Mouse (Mus musculus): ENCODE results near the gene Rbl1. TPM values are rescaled to one million over a fixed set of nuclear protein-coding genes. Genes with fewer than 3 reads are reported as not detected.

The Rbl1 gene
- polyA plus RNA-seq, 2 experiments, result 14.4 to 19.8 TPM

DNA sequence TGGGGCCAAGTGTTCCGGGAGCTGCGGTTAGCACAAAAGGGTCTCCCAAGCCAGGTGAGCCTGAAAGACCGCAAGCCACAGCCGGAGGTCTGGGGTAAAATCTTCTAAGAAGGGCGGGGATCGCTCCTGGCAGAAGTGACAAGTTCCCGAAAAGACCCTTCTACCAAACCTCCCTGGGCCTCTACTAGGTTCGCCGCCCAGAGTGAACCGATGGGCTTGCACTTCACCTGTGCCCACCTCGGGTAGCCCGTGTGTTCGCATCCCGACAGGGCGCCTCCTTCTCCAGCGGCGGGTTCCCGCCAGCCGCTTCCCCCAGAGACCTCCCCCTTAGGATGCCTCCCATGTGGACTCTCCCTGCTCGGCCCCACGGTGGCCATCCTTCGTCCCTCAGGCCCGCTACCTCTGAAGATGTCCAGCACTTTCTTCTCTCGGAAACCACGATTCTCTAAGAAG, 69.8 kb downstream of the Rbl1 start:
- Histone ChIP-seq H3K27ac (peak overlapping the region; percentile 78), H3K36me3 (replicated peaks; ENCODE audit: control insufficient read depth, insufficient read depth, low read depth) (no peaks in the 10 kb centered on the region), H3K4me3 (ENCODE audit: insufficient read depth in 1 of 2, low read depth in 2 of 2, low read length in 2 of 2) (peak overlapping the region; percentile 75 to 89), H3K9ac (replicated peaks) (peak overlapping the region; percentile 91), H3K4me1 (replicated peaks; ENCODE audit: control insufficient read depth in 2 of 2, insufficient read depth in 2 of 2, low read length in 1 of 2) (peaks cover 10 to 39% of the 10 kb centered on the region in 2 experiments), H3K27me3 (ENCODE audit: control insufficient read depth, insufficient read depth, low read length) (no peaks in the 10 kb centered on the region), H3K4me2 (ENCODE audit: low read depth) (peak overlapping the region; percentile 94), H3K9me3 (ENCODE audit: control insufficient read depth, low read length) (no peaks in the 10 kb centered on the region)
- ATAC-seq (ENCODE audit: insufficient read depth) (peak; percentile 64), DNase-seq (ENCODE audit: low read depth in 3 of 3, low spot score in 3 of 3) (peak in 1 of 3 experiments; percentile 20)
- TF ChIP-seq CTCF (IDR thresholded peaks at IDR 0.05; ENCODE audit: low read depth), result no peak
- TF ChIP-seq EP300 (IDR thresholded peaks at IDR 0.05; ENCODE audit: low read depth), result no peak
- under 1% methylated on average over 25 of the region's 25 CpGs for WGBS (ENCODE audit: insufficient replicate concordance)

DNA sequence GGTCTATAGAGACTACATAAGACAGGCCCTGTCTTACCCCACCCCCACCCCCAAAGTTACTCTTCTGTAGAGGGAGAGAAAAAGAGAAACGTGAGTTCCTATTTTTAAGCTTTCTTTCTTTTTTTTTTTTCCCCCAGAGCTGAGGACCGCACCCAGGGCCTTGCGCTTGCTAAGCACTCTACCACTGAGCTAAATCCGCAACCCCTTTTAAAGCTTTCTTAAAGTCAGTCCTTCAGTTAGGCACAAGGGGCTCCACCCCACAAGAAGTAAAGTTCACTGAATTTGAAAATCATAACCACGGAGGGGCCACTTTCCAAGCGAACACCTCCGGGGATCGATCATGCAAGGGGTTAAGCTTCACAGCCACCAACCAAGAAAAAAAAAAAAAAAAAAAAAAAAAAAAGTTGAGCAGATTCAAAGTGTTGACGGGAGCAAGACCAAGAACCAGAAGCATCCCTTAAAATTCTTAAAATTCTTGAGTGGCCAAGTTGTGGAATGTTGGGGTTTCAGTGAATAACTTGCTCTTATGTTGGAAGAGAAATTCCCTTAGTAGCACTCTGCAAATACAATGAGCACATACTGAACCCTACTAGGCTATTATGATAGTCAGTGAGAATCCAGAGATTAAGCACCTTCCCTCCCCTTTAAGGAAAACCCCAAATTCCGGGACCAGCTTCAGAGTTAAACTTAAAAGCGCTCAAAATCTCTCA, 70.4 kb downstream of the Rbl1 start:
- peak in 1 of 3 experiments; percentile 27 for DNase-seq (ENCODE audit: low read depth in 3 of 3, low spot score in 3 of 3)
- peaks cover 10 to 36% of the 10 kb centered on the region in 2 experiments for H3K4me1 ChIP-seq (replicated peaks; ENCODE audit: control insufficient read depth in 2 of 2, insufficient read depth in 2 of 2, low read length in 1 of 2)

GRCm38 (mm10) chr2:157132686-157133540, 71.4 kb downstream of the Rbl1 start:
- H3K9ac ChIP-seq (replicated peaks), result no peak overlapping the region
- H3K4me1 ChIP-seq (replicated peaks; ENCODE audit: control insufficient read depth in 2 of 2, insufficient read depth in 2 of 2, low read length in 1 of 2), result peaks cover 10 to 36% of the 10 kb centered on the region in 2 experiments
- H3K27ac ChIP-seq, result no peak overlapping the region
- no peaks in the 10 kb centered on the region for H3K27me3 ChIP-seq (ENCODE audit: control insufficient read depth, insufficient read depth, low read length)
- peak overlapping the region; percentile 94 for H3K4me2 ChIP-seq (ENCODE audit: low read depth)
- TF ChIP-seq EP300 (IDR thresholded peaks at IDR 0.05; ENCODE audit: low read depth) (no peak), CTCF (IDR thresholded peaks at IDR 0.05; ENCODE audit: low read depth) (no peak)
- no peak for DNase-seq (ENCODE audit: low read depth in 3 of 3, low spot score in 3 of 3)
- H3K36me3 ChIP-seq (replicated peaks; ENCODE audit: control insufficient read depth, insufficient read depth, low read depth), result no peaks in the 10 kb centered on the region
- H3K9me3 ChIP-seq (ENCODE audit: control insufficient read depth, low read length), result no peaks in the 10 kb centered on the region
- 60% methylated on average over 3 of the region's 3 CpGs for WGBS (ENCODE audit: insufficient replicate concordance)
- ATAC-seq (ENCODE audit: insufficient read depth), result no peak
- peak overlapping the region in 1 of 2 experiments; percentile 34; a peak in 2 of 4 replicates for H3K4me3 ChIP-seq (ENCODE audit: insufficient read depth in 1 of 2, low read depth in 2 of 2, low read length in 2 of 2)

More for the DNA sequence above, 70.4 kb downstream of the Rbl1 start:
- no peak for ATAC-seq (ENCODE audit: insufficient read depth)
- H3K4me3 ChIP-seq (ENCODE audit: insufficient read depth in 1 of 2, low read depth in 2 of 2, low read length in 2 of 2), result peak overlapping the region; percentile 75 to 89
- H3K27ac ChIP-seq, result peak overlapping the region; percentile 78
- H3K27me3 ChIP-seq (ENCODE audit: control insufficient read depth, insufficient read depth, low read length), result no peaks in the 10 kb centered on the region
- no peaks in the 10 kb centered on the region for H3K9me3 ChIP-seq (ENCODE audit: control insufficient read depth, low read length)
- no peaks in the 10 kb centered on the region for H3K36me3 ChIP-seq (replicated peaks; ENCODE audit: control insufficient read depth, insufficient read depth, low read depth)
- TF ChIP-seq EP300 (IDR thresholded peaks at IDR 0.05; ENCODE audit: low read depth) (no peak), CTCF (IDR thresholded peaks at IDR 0.05; ENCODE audit: low read depth) (no peak)
- H3K4me2 ChIP-seq (ENCODE audit: low read depth), result peak overlapping the region; percentile 94
- 7% methylated on average over 11 of the region's 11 CpGs for WGBS (ENCODE audit: insufficient replicate concordance)
- peak overlapping the region; percentile 91 for H3K9ac ChIP-seq (replicated peaks)

GRCm38 (mm10) chr2:157132086-157132485, 72.2 kb downstream of the Rbl1 start:
- H3K27me3 ChIP-seq (ENCODE audit: control insufficient read depth, insufficient read depth, low read length), result no peaks in the 10 kb centered on the region
- 71% methylated on average over 1 of the region's 1 CpGs for WGBS (ENCODE audit: insufficient replicate concordance)
- TF ChIP-seq CTCF (IDR thresholded peaks at IDR 0.05; ENCODE audit: low read depth) (no peak), EP300 (IDR thresholded peaks at IDR 0.05; ENCODE audit: low read depth) (no peak)
- peak overlapping the region; percentile 70 for H3K4me2 ChIP-seq (ENCODE audit: low read depth)
- no peaks in the 10 kb centered on the region for H3K36me3 ChIP-seq (replicated peaks; ENCODE audit: control insufficient read depth, insufficient read depth, low read depth)
- peaks cover 10 to 36% of the 10 kb centered on the region in 2 experiments for H3K4me1 ChIP-seq (replicated peaks; ENCODE audit: control insufficient read depth in 2 of 2, insufficient read depth in 2 of 2, low read length in 1 of 2)
- no peak overlapping the region; the same call in 1 of the 2 replicates for H3K27ac ChIP-seq
- DNase-seq (ENCODE audit: low read depth in 3 of 3, low spot score in 3 of 3) (no peak), ATAC-seq (ENCODE audit: insufficient read depth) (no peak)
- H3K9ac ChIP-seq (replicated peaks), result no peak overlapping the region
- H3K4me3 ChIP-seq (ENCODE audit: insufficient read depth in 1 of 2, low read depth in 2 of 2, low read length in 2 of 2), result no peak overlapping the region
- no peaks in the 10 kb centered on the region for H3K9me3 ChIP-seq (ENCODE audit: control insufficient read depth, low read length)

All from liver, embryonic 14.5 days (tissue).